Mouse (Mus musculus): Measurements from ENCODE around the gene Terb1.

DNA sequence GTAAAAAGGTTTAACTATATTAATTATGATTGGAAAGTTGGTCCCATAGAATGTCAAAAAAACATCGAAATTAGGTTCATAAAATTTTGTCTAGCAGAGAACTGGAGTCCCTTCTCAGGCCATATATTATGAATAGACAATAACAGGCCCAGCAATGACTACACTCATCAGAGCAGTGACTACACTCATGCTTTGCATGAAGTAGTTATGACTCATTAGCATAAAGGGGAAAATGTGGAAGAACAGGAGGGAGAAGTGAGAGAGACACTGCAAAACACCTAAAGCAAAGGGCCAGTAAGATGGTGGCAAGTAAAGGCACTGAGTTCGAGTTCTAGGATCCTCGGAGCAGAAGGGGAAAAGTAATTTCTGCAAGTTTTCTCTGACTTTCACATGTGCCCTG is 63.7 kb downstream of the Terb1 start:
- TF ChIP-seq CTCF (IDR thresholded peaks at IDR 0.05; ENCODE audit: low read depth, low read length) (no peak), TAL1 (conservative IDR thresholded peaks at IDR 0.05; ENCODE audit: low read depth, low read length) (no peak)
